In the genomic region with DNA sequence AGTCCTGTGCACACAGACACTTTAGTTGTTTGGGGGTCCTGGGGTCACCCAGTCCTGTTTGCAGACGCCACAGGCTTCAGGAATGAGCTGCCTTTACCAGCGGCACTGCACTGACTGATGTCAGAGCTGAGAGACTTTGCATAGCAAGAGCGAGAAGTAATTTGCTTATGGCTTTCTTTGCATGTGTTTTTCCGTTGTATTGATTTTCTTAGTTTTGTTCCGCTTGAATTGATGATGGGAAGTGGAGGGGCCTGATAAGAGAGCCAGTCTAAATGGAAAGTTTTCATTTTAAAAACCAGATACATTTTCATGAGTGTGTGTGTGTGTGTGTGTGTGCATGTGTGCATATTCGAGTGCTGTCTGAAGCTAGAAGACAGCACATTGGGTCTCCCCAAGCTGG, we compare ENCODE assay signal across 23 mouse cellular contexts.
DNase-seq lines count a peak whose midpoint lies in the region; ATAC-seq and TF ChIP-seq lines count a peak whose summit lies in the region.
"Had no signal": no experiment of that assay in that cellular context is flagged by ENCODE, and none has a peak within 500 bp of the region (broad histone marks: within the 10 kb centered on the region; RNA-seq: fewer than 3 reads in every experiment).

No protein-coding gene starts in this region.

- no peak for TF ChIP-seq CTCF in CH12.LX (conservative IDR thresholded peaks at IDR 0.05 in 1 of 2, IDR thresholded peaks at IDR 0.05 in 1 of 2; ENCODE audit: low read depth in 2 of 2, low read length in 2 of 2)
- no peak for TF ChIP-seq CTCF in forebrain, postnatal 0 days (IDR thresholded peaks at IDR 0.05; ENCODE audit: low read depth)

- H3K4me3 ChIP-seq in CH12.LX (replicated peaks in 1 of 3; ENCODE audit: low read depth in 2 of 3, low read length in 2 of 3, poor library complexity in 1 of 3), result peak overlapping the region in 1 of 3 experiments; percentile 19
- no peak overlapping the region for H3K4me3 ChIP-seq in embryonic facial prominence, embryonic 12.5 days
- no peak overlapping the region for H3K4me3 ChIP-seq in forebrain, postnatal 0 days (ENCODE audit: low read depth, low read length)
- no peak overlapping the region for H3K4me3 ChIP-seq in hindbrain, embryonic 16.5 days (ENCODE audit: low read length)
- H3K4me3 ChIP-seq: forebrain, embryonic 10.5 days; forebrain, embryonic 13.5 days; gastrocnemius, adult 2 months; hindbrain, embryonic 12.5 days; hindbrain, embryonic 15.5 days had no signal

- peak overlapping the region; percentile 70 for H3K4me2 ChIP-seq in CH12.LX (ENCODE audit: insufficient read depth, low read depth, poor library complexity, severe bottlenecking)
- no peak overlapping the region for H3K4me2 ChIP-seq in embryonic facial prominence, embryonic 12.5 days (replicated peaks)
- no peak overlapping the region for H3K4me2 ChIP-seq in forebrain, postnatal 0 days (ENCODE audit: low read depth)
- no peak overlapping the region for H3K4me2 ChIP-seq in hindbrain, embryonic 16.5 days (ENCODE audit: low read length)
- H3K4me2 ChIP-seq: forebrain, embryonic 13.5 days; heart, embryonic 11.5 days; hindbrain, embryonic 12.5 days; hindbrain, embryonic 15.5 days had no signal

- ATAC-seq in embryonic facial prominence, embryonic 12.5 days (ENCODE audit: insufficient number of reproducible peaks, insufficient read depth, low FRiP score, low TSS enrichment), result no peak
- ATAC-seq in forebrain, postnatal 0 days, result no peak
- ATAC-seq in hindbrain, embryonic 16.5 days, result no peak
- ATAC-seq: forebrain, embryonic 13.5 days; forebrain, embryonic 16.5 days; intestine, postnatal 0 days had no signal

- in situ Hi-C loops in CH12.LX (cut with MboI; ENCODE audit: low pct_ligation_motif_present, low pct_unique_long_range_greater_than_20kb, low sequenced_read_pairs), result no loop called here

- 69% methylated on average over 6 of the region's 6 CpGs for WGBS in embryonic facial prominence, embryonic 12.5 days
- 64% methylated on average over 6 of the region's 6 CpGs for WGBS in forebrain, postnatal 0 days
- WGBS in hindbrain, embryonic 16.5 days, result 73% methylated on average over 6 of the region's 6 CpGs

- peaks cover 3% of the 10 kb centered on the region for H3K27me3 ChIP-seq in CH12.LX (replicated peaks)
- H3K27me3 ChIP-seq in embryonic facial prominence, embryonic 12.5 days, result no peaks in the 10 kb centered on the region
- no peaks in the 10 kb centered on the region for H3K27me3 ChIP-seq in forebrain, postnatal 0 days (ENCODE audit: insufficient read depth, low read length)
- no peaks in the 10 kb centered on the region for H3K27me3 ChIP-seq in hindbrain, embryonic 16.5 days (replicated peaks; ENCODE audit: control insufficient read depth, insufficient read depth, low read length)
- H3K27me3 ChIP-seq: forebrain, embryonic 13.5 days; hindbrain, embryonic 12.5 days; hindbrain, embryonic 15.5 days had no signal

- H3K4me1 ChIP-seq in CH12.LX (ENCODE audit: control insufficient read depth in 1 of 2, insufficient read depth in 2 of 2), result peaks cover 12 to 37% of the 10 kb centered on the region in 2 experiments
- H3K4me1 ChIP-seq in embryonic facial prominence, embryonic 12.5 days, result peaks cover 8% of the 10 kb centered on the region; the same call in 1 of the 2 replicates
- H3K4me1 ChIP-seq in forebrain, postnatal 0 days (ENCODE audit: insufficient read depth), result no peaks in the 10 kb centered on the region
- no peaks in the 10 kb centered on the region for H3K4me1 ChIP-seq in hindbrain, embryonic 16.5 days (ENCODE audit: control insufficient read depth, insufficient read depth, low read depth, low read length)
- H3K4me1 ChIP-seq: forebrain, embryonic 10.5 days; forebrain, embryonic 13.5 days; hindbrain, embryonic 12.5 days; hindbrain, embryonic 15.5 days had no signal

- H3K36me3 ChIP-seq in CH12.LX (replicated peaks in 1 of 2; ENCODE audit: control insufficient read depth in 1 of 2, insufficient read depth in 1 of 2, low read length in 1 of 2), result no peaks in the 10 kb centered on the region
- H3K36me3 ChIP-seq in embryonic facial prominence, embryonic 12.5 days, result no peaks in the 10 kb centered on the region
- no peaks in the 10 kb centered on the region for H3K36me3 ChIP-seq in forebrain, postnatal 0 days (ENCODE audit: insufficient read depth)
- no peaks in the 10 kb centered on the region for H3K36me3 ChIP-seq in hindbrain, embryonic 16.5 days (ENCODE audit: control insufficient read depth, insufficient read depth, low read length)
- H3K36me3 ChIP-seq: forebrain, embryonic 10.5 days; G1E; hindbrain, embryonic 12.5 days; hindbrain, embryonic 15.5 days had no signal

- DNase-seq in A20 (ENCODE audit: low read depth, low spot score), result peak; percentile 66
- peak; percentile 80 for DNase-seq in CH12.LX (ENCODE audit: extremely low read depth)
- no peak for DNase-seq in forebrain, postnatal 0 days
- DNase-seq in cerebellum, postnatal 14 days, result no peak
- DNase-seq: adrenal gland, adult 2 months; adrenal gland, postnatal 14 days; cerebellum, adult 11 months; cerebellum, adult 2 months; cerebellum, adult 9-11 months; cerebellum, postnatal 36 days; gastrocnemius, adult 2 months; gastrocnemius, postnatal 14 days; heart, adult 11 months had no signal

- H3K79me2 ChIP-seq in CH12.LX (replicated peaks; ENCODE audit: control insufficient read depth, extremely low read depth, insufficient read depth, poor library complexity, severe bottlenecking), result no peaks in the 10 kb centered on the region

- 0 out of 2 replicates have a peak overlapping the region, but pooled peaks have one; percentile 4 for H3K27ac ChIP-seq in CH12.LX (ENCODE audit: insufficient read depth, low read depth)
- peak overlapping the region; percentile 60 for H3K27ac ChIP-seq in embryonic facial prominence, embryonic 12.5 days
- H3K27ac ChIP-seq in forebrain, postnatal 0 days (ENCODE audit: low read depth, low read length), result no peak overlapping the region
- H3K27ac ChIP-seq in hindbrain, embryonic 16.5 days (ENCODE audit: low read depth, low read length), result no peak overlapping the region
- H3K27ac ChIP-seq: forebrain, embryonic 10.5 days; forebrain, embryonic 13.5 days; gastrocnemius, adult 2 months; hindbrain, embryonic 12.5 days; hindbrain, embryonic 15.5 days had no signal

- no peaks in the 10 kb centered on the region for H3K9me3 ChIP-seq in CH12.LX (replicated peaks; ENCODE audit: low read length)
- H3K9me3 ChIP-seq in embryonic facial prominence, embryonic 12.5 days, result no peaks in the 10 kb centered on the region
- no peaks in the 10 kb centered on the region for H3K9me3 ChIP-seq in forebrain, postnatal 0 days (ENCODE audit: low read length)
- H3K9me3 ChIP-seq in hindbrain, embryonic 16.5 days (ENCODE audit: control insufficient read depth, low read length), result no peaks in the 10 kb centered on the region
- H3K9me3 ChIP-seq: forebrain, embryonic 10.5 days; forebrain, embryonic 13.5 days; G1E; hindbrain, embryonic 12.5 days; hindbrain, embryonic 15.5 days had no signal

- H3K9ac ChIP-seq in CH12.LX (ENCODE audit: insufficient read depth, low read depth), result no peak overlapping the region
- H3K9ac ChIP-seq in embryonic facial prominence, embryonic 12.5 days, result no peak overlapping the region
- no peak overlapping the region for H3K9ac ChIP-seq in forebrain, postnatal 0 days
- no peak overlapping the region for H3K9ac ChIP-seq in hindbrain, embryonic 16.5 days (ENCODE audit: low read depth, low read length)
- H3K9ac ChIP-seq: forebrain, embryonic 13.5 days; hindbrain, embryonic 12.5 days; hindbrain, embryonic 15.5 days had no signal

- peak; percentile 83 for TF ChIP-seq EP300 in CH12.LX (IDR thresholded peaks at IDR 0.05; ENCODE audit: low read length)

- dilution Hi-C loops in CH12.LX (cut with MboI; ENCODE audit: extremely low pct_ligation_motif_present, extremely low pct_unique_long_range_greater_than_20kb, low sequenced_read_pairs), result no loop called here

- peak; percentile 45 for TF ChIP-seq POLR2A in CH12.LX (IDR thresholded peaks at IDR 0.05; ENCODE audit: low read depth, low read length)

- no peak for TF ChIP-seq RAD21 in CH12.LX (IDR thresholded peaks at IDR 0.05; ENCODE audit: low read depth, low read length)

TF ChIP-seq in CH12.LX, 34 proteins besides CTCF, POLR2A, EP300 and RAD21 (continues in another document):
- peak; percentile 73; the same call in 1 of the 2 replicates for TF ChIP-seq MEF2A (IDR thresholded peaks at IDR 0.05; ENCODE audit: borderline replicate concordance, low read depth, low read length)
- no peak for TF ChIP-seq ZNF384 (IDR thresholded peaks at IDR 0.05; ENCODE audit: low read depth, low read length)
- no peak for TF ChIP-seq USF2 (conservative IDR thresholded peaks at IDR 0.05; ENCODE audit: low read depth, low read length)
- no peak for TF ChIP-seq CHD1 (IDR thresholded peaks at IDR 0.05; ENCODE audit: low read depth, low read length)
- TF ChIP-seq POLR2AphosphoS2 (IDR thresholded peaks at IDR 0.05; ENCODE audit: low read depth, low read length), result no peak
- TF ChIP-seq UBTF (IDR thresholded peaks at IDR 0.05; ENCODE audit: low read depth, low read length), result no peak
- TF ChIP-seq KAT2A (IDR thresholded peaks at IDR 0.05; ENCODE audit: insufficient replicate concordance, low read length), result no peak
- no peak for TF ChIP-seq MYC (IDR thresholded peaks at IDR 0.05; ENCODE audit: low read depth, low read length)
- no peak for TF ChIP-seq ZMIZ1 (IDR thresholded peaks at IDR 0.05; ENCODE audit: low read depth, low read length)
- TF ChIP-seq TBP (conservative IDR thresholded peaks at IDR 0.05; ENCODE audit: low read depth, low read length), result 0 out of 2 replicates have a peak, but pooled peaks have one; percentile 44
- TF ChIP-seq IRF4 (IDR thresholded peaks at IDR 0.05; ENCODE audit: low read depth, low read length), result peak; percentile 72
- TF ChIP-seq JUN (IDR thresholded peaks at IDR 0.05; ENCODE audit: insufficient read depth, low read depth, low read length), result no peak; the same call in 1 of the 2 replicates
- peak; percentile 62; the same call in 1 of the 2 replicates for TF ChIP-seq TCF12 (IDR thresholded peaks at IDR 0.05; ENCODE audit: low read depth, low read length)
- TF ChIP-seq BHLHE40 (IDR thresholded peaks at IDR 0.05; ENCODE audit: low read depth, low read length), result peak; percentile 75
- TF ChIP-seq CHD2 (IDR thresholded peaks at IDR 0.05; ENCODE audit: low read length), result peak; percentile 43; the same call in 1 of the 2 replicates
- no peak for TF ChIP-seq GABPA (IDR thresholded peaks at IDR 0.05; ENCODE audit: insufficient replicate concordance, low read depth, low read length)
- TF ChIP-seq E2F4 (IDR thresholded peaks at IDR 0.05; ENCODE audit: insufficient replicate concordance, low read depth, low read length), result no peak
- TF ChIP-seq USF1 (IDR thresholded peaks at IDR 0.05; ENCODE audit: low read depth, low read length), result no peak
- TF ChIP-seq ELF1 (IDR thresholded peaks at IDR 0.05; ENCODE audit: low read depth, low read length), result peak; percentile 11; the same call in 1 of the 2 replicates
- TF ChIP-seq ETS1 (conservative IDR thresholded peaks at IDR 0.05; ENCODE audit: low read depth, low read length), result peak; percentile 81
- TF ChIP-seq RCOR1 (conservative IDR thresholded peaks at IDR 0.05; ENCODE audit: low read depth, low read length), result no peak; the same call in 1 of the 2 replicates

Comparison
In these comparisons a context has a peak if more than half of its experiments do, and no peak if none do; other contexts are left out.
1. DNase-seq: peak in A20 (single experiment) and CH12.LX (single experiment); none in forebrain, postnatal 0 days (single experiment) and cerebellum, postnatal 14 days (0 of 2).
2. H3K27ac ChIP-seq: peak in CH12.LX (single experiment) and embryonic facial prominence, embryonic 12.5 days (single experiment); none in forebrain, postnatal 0 days (single experiment) and hindbrain, embryonic 16.5 days (single experiment).